Mouse (Mus musculus) 416B (cell line): ENCODE data around the gene Mok.

Experiments
- DNase-seq: peaks from one replicate; pipeline ENCODE4 v3.0.0; 2011; ENCODE audit warnings: low read depth

Mok gene

DNA sequence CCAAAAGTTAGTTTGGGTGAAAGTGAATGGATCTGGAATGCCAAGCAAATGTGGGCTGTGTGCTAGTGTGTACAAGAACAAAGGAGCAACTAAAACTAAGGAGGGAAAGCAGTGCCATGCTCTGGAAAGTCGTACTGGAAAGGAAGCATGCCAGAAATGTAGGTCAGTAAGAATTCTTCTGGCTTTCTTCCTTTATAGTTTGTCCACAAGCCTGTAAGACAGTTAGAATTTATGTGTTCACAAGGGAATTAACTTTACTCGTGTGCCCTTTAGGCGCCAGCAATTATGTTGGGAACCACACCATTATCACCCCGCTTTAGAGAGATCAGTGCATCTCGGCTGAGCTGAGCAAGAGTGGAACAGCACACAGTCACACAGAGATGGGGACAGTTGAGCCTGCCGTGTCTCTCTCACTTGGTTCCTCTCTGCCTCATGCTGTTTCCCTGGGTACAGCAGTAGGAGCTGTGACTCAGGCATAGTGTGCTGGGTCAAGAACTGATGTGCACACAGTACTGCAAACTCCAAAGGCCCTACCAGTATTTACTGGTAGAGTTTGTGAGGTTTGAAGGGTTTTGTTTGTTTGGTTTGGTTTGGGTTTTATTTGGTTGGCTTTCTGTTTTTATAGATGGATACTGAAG is 71.0 kb downstream of the Mok start:
- peak; percentile 40 for DNase-seq

DNA sequence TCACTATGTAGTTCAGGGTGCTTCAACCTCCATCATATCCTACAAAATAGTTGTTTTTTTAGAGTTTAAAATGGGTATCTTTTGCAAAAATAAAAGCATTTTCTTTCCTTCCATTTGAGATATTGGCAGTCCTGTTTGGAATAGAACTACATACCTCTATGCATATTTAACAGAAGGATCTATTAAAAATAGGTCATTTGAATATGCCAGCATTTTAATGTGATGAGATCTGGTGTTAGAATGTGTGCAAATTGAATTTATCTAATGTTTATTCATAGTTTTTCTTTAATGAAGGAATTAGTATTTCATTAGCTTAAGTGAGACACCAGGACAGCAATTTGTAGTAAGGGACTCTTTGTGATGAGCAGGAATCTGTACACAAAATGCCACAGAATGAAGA is 72.2 kb downstream of the Mok start:
- no peak for DNase-seq

DNA sequence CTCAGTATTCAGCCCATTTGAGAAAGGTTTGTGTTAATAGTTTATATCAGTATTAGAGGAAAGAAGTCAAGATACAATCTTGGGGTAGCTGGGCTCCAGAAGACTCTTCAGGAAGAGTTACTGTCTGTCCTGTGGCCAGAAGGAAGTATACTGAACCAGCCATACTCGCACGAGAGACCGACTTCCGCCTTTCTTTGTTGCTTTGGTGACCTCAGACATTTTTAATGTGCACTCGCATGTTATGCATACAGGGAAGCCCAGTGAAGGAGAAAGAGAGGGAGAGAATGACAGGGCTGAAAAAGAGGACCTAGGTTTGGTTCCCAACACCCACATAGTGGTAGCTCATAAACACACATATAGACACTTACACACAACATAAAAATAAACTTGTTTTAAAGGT is 76.2 kb downstream of the Mok start:
- DNase-seq = peak; percentile 63

DNA sequence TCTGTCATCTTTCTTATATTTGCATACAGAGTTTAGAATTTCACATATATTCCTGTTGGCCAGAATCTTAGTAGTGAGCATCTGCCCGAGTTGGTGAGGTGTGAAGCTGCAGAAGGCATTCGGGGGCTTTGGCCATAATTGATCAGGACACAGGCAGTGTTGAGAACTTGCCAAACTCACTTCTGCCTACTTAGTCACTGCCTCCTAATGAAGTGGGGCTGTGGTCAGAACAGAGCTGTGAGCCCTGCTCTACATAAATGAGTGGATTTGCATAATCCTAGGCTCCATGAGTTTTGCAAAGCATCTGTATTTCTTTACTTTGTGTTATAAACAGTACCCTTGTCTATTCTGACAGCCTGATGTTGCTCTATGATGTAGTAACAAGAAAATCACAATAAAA is 78.4 kb downstream of the Mok start:
- no peak for DNase-seq

DNA sequence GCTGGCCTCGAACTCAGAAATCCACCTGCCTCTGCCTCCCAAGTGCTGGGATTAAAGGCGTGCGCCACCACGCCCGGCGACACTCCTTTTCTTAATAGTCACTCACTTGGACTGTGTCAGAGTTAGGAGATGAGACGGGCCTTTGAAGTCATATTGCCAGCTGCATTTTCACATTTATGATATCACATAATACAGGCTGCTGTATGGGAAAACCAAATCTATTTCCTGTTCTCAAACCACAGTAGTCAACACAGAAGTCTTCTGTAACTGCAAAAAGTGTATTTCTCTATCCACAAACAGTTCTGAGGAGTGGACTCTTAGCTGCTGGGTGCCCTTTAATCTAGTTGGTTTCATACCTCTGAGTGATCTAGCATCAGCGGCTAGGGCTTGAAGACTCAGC is 81.8 kb downstream of the Mok start:
- peak; percentile 78 for DNase-seq
